Mouse (Mus musculus): Measurements from ENCODE around the gene Pdlim3. TPM values are rescaled to one million over a fixed set of nuclear protein-coding genes. Genes with fewer than 3 reads are reported as not detected.

Pdlim3 gene
- polyA plus RNA-seq, 1 experiment = 11.8 TPM

GRCm38 (mm10) chr8:45916496-45916895 is 31.2 kb downstream of the Pdlim3 start:
- Histone ChIP-seq H3K4me1 (replicated peaks; ENCODE audit: control insufficient read depth, insufficient read depth, low read length) (no peaks in the 10 kb centered on the region), H3K4me3 (ENCODE audit: control insufficient read depth, insufficient read depth, low read length) (no peak overlapping the region), H3K27ac (ENCODE audit: control insufficient read depth, insufficient read depth, low read length) (no peak overlapping the region), H3K36me3 (ENCODE audit: control insufficient read depth, insufficient read depth, low read length) (no peaks in the 10 kb centered on the region), H3K27me3 (ENCODE audit: control insufficient read depth, insufficient read depth, low read length) (no peaks in the 10 kb centered on the region)
- TF ChIP-seq POLR2A (IDR thresholded peaks at IDR 0.05; ENCODE audit: control insufficient read depth, extremely low read depth, insufficient read depth, low read length, poor library complexity) = no peak
- no peak for TF ChIP-seq CTCF (IDR thresholded peaks at IDR 0.05; ENCODE audit: borderline replicate concordance, control insufficient read depth, extremely low read depth, insufficient read depth, low read length, poor library complexity)
- DNase-seq = no peak
- 87% methylated on average over 3 of the region's 3 CpGs for WGBS

- no peak overlapping the region for H3K27ac ChIP-seq (ENCODE audit: control insufficient read depth, insufficient read depth, low read length)
- 93% methylated on average over 20 of the region's 20 CpGs for WGBS
- H3K27me3 ChIP-seq (ENCODE audit: control insufficient read depth, insufficient read depth, low read length) = no peaks in the 10 kb centered on the region
- no peak overlapping the region for H3K4me3 ChIP-seq (ENCODE audit: control insufficient read depth, insufficient read depth, low read length)
- no peak for TF ChIP-seq CTCF (IDR thresholded peaks at IDR 0.05; ENCODE audit: borderline replicate concordance, control insufficient read depth, extremely low read depth, insufficient read depth, low read length, poor library complexity)
- TF ChIP-seq POLR2A (IDR thresholded peaks at IDR 0.05; ENCODE audit: control insufficient read depth, extremely low read depth, insufficient read depth, low read length, poor library complexity) = no peak
- no peaks in the 10 kb centered on the region for H3K4me1 ChIP-seq (replicated peaks; ENCODE audit: control insufficient read depth, insufficient read depth, low read length)
- no peak for DNase-seq
- H3K36me3 ChIP-seq (ENCODE audit: control insufficient read depth, insufficient read depth, low read length) = no peaks in the 10 kb centered on the region
Observed at GRCm38 (mm10) chr8:45917040-45917679, 31.9 kb downstream of the Pdlim3 start.

- Histone ChIP-seq H3K27me3 (ENCODE audit: control insufficient read depth, insufficient read depth, low read length) (no peaks in the 10 kb centered on the region), H3K4me1 (replicated peaks; ENCODE audit: control insufficient read depth, insufficient read depth, low read length) (no peaks in the 10 kb centered on the region), H3K36me3 (ENCODE audit: control insufficient read depth, insufficient read depth, low read length) (no peaks in the 10 kb centered on the region), H3K27ac (ENCODE audit: control insufficient read depth, insufficient read depth, low read length) (no peak overlapping the region), H3K4me3 (ENCODE audit: control insufficient read depth, insufficient read depth, low read length) (no peak overlapping the region)
- no peak for TF ChIP-seq CTCF (IDR thresholded peaks at IDR 0.05; ENCODE audit: borderline replicate concordance, control insufficient read depth, extremely low read depth, insufficient read depth, low read length, poor library complexity)
- TF ChIP-seq POLR2A (IDR thresholded peaks at IDR 0.05; ENCODE audit: control insufficient read depth, extremely low read depth, insufficient read depth, low read length, poor library complexity) = no peak
- no peak for DNase-seq
- 92% methylated on average over 15 of the region's 15 CpGs for WGBS
Observed at GRCm38 (mm10) chr8:45918891-45919290, 33.6 kb downstream of the Pdlim3 start.

GRCm38 (mm10) chr8:45920392-45920791 is 35.1 kb downstream of the Pdlim3 start:
- Histone ChIP-seq H3K36me3 (ENCODE audit: control insufficient read depth, insufficient read depth, low read length) (no peaks in the 10 kb centered on the region), H3K27ac (ENCODE audit: control insufficient read depth, insufficient read depth, low read length) (no peak overlapping the region), H3K4me3 (ENCODE audit: control insufficient read depth, insufficient read depth, low read length) (no peak overlapping the region), H3K27me3 (ENCODE audit: control insufficient read depth, insufficient read depth, low read length) (no peaks in the 10 kb centered on the region), H3K4me1 (replicated peaks; ENCODE audit: control insufficient read depth, insufficient read depth, low read length) (no peaks in the 10 kb centered on the region)
- 96% methylated on average over 7 of the region's 7 CpGs for WGBS
- DNase-seq = no peak
- no peak for TF ChIP-seq CTCF (IDR thresholded peaks at IDR 0.05; ENCODE audit: borderline replicate concordance, control insufficient read depth, extremely low read depth, insufficient read depth, low read length, poor library complexity)
- no peak for TF ChIP-seq POLR2A (IDR thresholded peaks at IDR 0.05; ENCODE audit: control insufficient read depth, extremely low read depth, insufficient read depth, low read length, poor library complexity)

GRCm38 (mm10) chr8:45922116-45922515 is 36.9 kb downstream of the Pdlim3 start:
- TF ChIP-seq CTCF (IDR thresholded peaks at IDR 0.05; ENCODE audit: borderline replicate concordance, control insufficient read depth, extremely low read depth, insufficient read depth, low read length, poor library complexity) (no peak), POLR2A (IDR thresholded peaks at IDR 0.05; ENCODE audit: control insufficient read depth, extremely low read depth, insufficient read depth, low read length, poor library complexity) (no peak)
- 96% methylated on average over 7 of the region's 7 CpGs for WGBS
- Histone ChIP-seq H3K27ac (ENCODE audit: control insufficient read depth, insufficient read depth, low read length) (no peak overlapping the region), H3K4me3 (ENCODE audit: control insufficient read depth, insufficient read depth, low read length) (no peak overlapping the region), H3K4me1 (replicated peaks; ENCODE audit: control insufficient read depth, insufficient read depth, low read length) (no peaks in the 10 kb centered on the region), H3K36me3 (ENCODE audit: control insufficient read depth, insufficient read depth, low read length) (no peaks in the 10 kb centered on the region), H3K27me3 (ENCODE audit: control insufficient read depth, insufficient read depth, low read length) (no peaks in the 10 kb centered on the region)
- DNase-seq = no peak

GRCm38 (mm10) chr8:45934582-45935014 is 49.3 kb downstream of the Pdlim3 start, which contains the start of gene Ccdc110:
Gene Ccdc110 (plus strand): TSS chr8:45934619.
- Histone ChIP-seq H3K27me3 (ENCODE audit: control insufficient read depth, insufficient read depth, low read length) (no peaks in the 10 kb centered on the region), H3K36me3 (ENCODE audit: control insufficient read depth, insufficient read depth, low read length) (no peaks in the 10 kb centered on the region), H3K27ac (ENCODE audit: control insufficient read depth, insufficient read depth, low read length) (no peak within 1 kb of the TSS), H3K4me1 (replicated peaks; ENCODE audit: control insufficient read depth, insufficient read depth, low read length) (no peaks in the 10 kb centered on the region), H3K4me3 (ENCODE audit: control insufficient read depth, insufficient read depth, low read length) (no peak within 1 kb of the TSS)
- 9% methylated on average over 23 of the region's 23 CpGs for WGBS
- peak; percentile 93 for DNase-seq
- TF ChIP-seq CTCF (IDR thresholded peaks at IDR 0.05; ENCODE audit: borderline replicate concordance, control insufficient read depth, extremely low read depth, insufficient read depth, low read length, poor library complexity) (peak; percentile 99), POLR2A (IDR thresholded peaks at IDR 0.05; ENCODE audit: control insufficient read depth, extremely low read depth, insufficient read depth, low read length, poor library complexity) (no peak)

Data from thymus, adult 2 months (tissue).